Mouse (Mus musculus) heart, postnatal 36 days (tissue): ENCODE measurements around the gene Hnrnpa0. TPM values are rescaled to one million over a fixed set of nuclear protein-coding genes. Genes with fewer than 3 reads are reported as not detected.
"Not testable (repeated sequence)": the region's sequence is repeated elsewhere in the genome, so short reads cannot be mapped to it uniquely, and the experiment has no call there.

ENCODE experiments used
- DNase-seq, 2 experiments: peaks; one replicate each; pipeline ENCODE4 v3.0.0; 2021 to 2022
- intact Hi-C: fragments of 180-260 bp; cut with DNase I; formaldehyde crosslinking; loops from one replicate; pipeline ENCODE4 v1.15.1; 2025
- total RNA-seq, 2 experiments: library from RNA; stranded (reverse); gene quantifications; 2 replicates each; pipeline ENCODE4 v1.2.3; 2021

The Hnrnpa0 gene
- 10 to 100 TPM; 62.0 to 76.3 TPM for total RNA-seq

DNA sequence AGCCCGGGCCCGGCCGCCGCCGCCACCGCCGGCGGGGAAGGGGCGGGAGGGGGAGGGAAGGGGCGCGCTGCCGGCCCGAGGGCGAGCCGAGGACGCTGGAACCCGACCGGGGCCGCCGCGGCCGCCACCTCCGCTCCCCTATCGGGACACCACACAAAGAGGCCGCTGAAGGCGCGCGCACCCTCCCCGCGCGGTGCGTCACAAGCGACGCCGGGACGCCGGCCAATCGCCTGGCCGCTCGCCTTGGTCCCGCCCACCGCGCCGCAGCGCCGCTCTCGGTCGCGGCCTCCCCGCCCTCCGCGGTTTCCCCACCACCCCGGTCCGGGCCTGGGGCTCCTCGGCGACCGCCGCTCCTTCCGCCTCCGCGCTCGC, at the start of gene Hnrnpa0:
TSS of gene Hnrnpa0 (minus strand) at position 161 of the 372 bp plus-strand sequence.
- intact Hi-C loops: loop anchor here (1.0 to 5.0 kb wide), 3 partner anchors 28 to 274 kb away; partner anchors contain the start of genes Hnrnpk, Idnk, Rmi1 and Ubqln1
- DNase-seq: peak; percentile 96 to 98

DNA sequence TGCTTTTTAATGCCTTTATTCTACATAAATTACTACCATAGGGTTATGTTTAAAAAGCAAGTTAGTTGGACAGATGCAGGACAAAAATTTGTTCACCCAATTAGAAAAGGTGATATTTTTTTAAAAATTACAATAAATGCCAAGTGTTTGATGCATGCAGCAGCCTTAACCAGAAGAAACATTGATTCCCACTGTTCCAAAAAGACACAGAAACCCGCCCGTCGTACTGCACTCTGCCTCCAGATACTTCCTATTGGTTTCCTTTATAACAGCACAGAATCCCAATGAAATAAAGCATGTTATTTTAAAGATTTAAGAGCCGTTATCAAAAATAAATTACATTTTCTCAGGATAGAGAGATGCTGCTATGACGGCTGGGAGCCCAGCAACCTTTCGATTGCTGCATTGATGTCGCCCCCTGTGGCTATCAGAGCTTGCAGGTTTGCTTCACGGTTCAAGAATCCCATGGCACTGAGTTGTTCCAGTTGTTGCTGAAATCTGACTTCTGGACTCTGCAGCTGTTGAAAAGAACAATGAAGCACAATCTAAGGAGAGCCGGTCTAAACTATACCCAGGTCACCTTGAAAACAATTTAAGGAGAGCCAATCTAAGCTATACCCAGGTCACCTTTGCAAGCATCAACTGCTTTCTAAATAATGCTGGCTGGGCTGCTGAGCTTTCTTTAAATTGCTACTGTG, 49.3 kb upstream of the Hnrnpa0 start:
- intact Hi-C loops: no loop called here
- DNase-seq: peak; percentile 99 to 100

DNA sequence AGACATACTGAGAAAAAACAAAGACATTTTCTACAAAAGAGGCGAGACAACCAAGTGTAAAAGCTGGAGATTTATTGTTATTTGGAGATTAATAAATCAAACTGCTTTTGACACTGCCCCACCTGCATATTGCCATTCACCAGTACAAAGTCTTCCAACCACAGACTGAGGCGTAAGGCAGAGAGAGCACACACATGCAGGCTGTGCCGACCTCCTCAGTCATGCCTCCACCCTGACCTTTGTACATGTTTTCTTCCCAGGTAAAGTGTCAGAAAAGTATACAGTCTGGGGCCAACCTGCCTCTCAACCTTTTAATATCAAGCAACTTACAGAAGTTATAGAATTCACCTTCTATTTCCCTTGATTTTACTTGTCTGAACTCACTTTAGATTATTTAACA, 47.7 kb upstream of the Hnrnpa0 start:
- DNase-seq: no peak
- intact Hi-C loops: no loop called here

DNA sequence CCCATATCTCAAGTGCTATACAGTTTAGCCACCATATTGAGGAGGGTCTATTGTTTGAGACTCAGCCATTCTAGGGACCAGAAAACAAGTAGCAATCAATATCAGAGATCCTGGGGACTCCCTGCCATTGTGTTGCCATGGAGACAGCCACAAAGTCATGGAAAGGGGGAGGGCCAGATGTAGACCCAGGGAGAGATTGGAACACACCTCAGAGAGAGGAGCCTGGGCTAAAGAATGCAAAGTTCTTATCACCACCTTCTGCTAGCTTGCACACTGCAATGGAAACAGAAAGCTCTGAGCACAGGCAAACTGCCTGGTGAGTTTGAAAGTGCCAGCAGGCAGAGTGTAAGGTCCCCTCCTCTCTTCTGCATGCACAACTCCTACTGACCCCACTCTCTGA, 39.8 kb upstream of the Hnrnpa0 start:
- intact Hi-C loops: no loop called here
- DNase-seq: no peak

DNA sequence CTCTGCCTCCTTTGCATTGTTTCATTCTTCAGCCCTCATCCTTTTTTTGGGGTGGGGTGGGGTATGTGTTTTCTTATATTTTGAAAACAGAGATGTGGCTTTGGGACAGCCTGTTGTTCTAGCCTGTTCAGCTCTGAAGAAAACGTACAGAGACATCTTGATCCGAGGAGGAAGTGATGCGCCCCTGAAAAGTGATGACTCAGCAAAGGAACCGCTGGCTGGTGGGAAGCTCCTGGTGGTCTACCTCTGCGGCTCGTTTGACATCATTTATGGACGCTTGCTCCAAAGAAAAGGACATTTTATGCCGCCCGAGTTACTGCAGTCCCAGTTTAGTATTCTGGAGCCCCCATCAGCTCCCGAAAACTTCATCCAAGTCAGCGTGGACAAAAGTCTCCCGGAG, 35.0 kb upstream of the Hnrnpa0 start:
- intact Hi-C loops: no loop called here
- no peak for DNase-seq

DNA sequence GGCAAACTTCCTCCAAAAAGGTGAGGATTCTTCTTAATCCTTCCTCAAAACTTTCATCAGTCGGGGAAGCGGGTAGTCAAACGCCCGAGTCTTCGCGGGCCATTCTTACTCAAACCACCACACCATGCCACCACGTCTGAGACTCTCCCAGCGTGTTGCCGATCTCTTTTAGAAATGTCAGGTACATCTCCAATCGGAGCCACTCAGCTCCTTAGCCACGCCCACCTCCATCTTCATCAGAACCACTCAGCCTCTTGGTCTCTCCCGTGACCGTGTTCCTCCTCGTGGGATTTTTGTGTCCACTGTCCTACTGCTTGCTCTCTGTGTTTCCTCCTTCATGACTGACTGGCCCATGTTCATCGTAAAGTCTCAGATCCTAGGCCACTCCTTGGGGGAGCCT, 32.4 kb upstream of the Hnrnpa0 start:
- intact Hi-C loops: no loop called here

DNA sequence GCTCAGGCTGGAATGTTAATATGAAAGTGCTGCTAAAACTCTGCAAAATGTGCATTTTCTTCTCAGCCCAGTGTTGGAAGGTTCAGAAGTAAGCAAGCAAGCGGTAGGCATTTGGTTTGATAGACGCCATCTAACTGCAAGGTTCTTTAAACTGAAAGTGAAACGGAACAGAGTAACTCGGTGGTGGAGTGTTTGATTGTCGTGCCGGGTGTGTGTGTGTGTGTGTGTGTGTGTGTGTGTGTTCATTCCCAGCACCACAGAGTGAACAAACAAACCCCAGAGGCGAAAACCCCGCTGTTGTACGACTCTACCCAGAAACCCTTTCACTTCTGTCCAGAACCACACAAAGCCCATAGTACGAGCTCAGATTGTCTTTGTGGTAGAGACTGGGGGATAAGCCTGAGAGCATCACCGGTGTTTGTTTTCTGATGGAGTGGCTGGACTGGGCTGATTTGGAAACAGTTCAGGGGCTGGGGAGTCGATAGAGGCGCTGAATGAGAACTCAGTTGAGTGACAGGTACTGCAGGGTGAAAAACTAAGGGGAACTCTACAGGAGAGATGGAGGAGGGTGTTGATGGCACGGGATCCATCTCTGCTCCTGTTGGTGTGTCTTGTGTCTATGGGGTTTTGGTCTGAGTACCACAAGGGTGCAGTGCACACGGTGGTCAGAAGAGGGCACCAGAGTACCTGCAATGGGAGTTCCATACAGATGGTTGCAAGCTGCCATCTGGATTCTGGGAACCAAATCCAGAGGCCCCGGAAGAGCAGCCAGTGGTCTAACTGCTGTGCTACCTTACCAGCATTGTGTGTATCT, 29.9 kb upstream of the Hnrnpa0 start:
- intact Hi-C loops: loop anchor here (1.0 to 10.0 kb wide), 5 partner anchors 44 to 226 kb away; partner anchors contain the start of genes 2210016F16Rik and Ubqln1
- DNase-seq: peak; percentile 85 to 89

More for the DNA sequence above, 32.4 kb upstream of the Hnrnpa0 start:
- no peak for DNase-seq

DNA sequence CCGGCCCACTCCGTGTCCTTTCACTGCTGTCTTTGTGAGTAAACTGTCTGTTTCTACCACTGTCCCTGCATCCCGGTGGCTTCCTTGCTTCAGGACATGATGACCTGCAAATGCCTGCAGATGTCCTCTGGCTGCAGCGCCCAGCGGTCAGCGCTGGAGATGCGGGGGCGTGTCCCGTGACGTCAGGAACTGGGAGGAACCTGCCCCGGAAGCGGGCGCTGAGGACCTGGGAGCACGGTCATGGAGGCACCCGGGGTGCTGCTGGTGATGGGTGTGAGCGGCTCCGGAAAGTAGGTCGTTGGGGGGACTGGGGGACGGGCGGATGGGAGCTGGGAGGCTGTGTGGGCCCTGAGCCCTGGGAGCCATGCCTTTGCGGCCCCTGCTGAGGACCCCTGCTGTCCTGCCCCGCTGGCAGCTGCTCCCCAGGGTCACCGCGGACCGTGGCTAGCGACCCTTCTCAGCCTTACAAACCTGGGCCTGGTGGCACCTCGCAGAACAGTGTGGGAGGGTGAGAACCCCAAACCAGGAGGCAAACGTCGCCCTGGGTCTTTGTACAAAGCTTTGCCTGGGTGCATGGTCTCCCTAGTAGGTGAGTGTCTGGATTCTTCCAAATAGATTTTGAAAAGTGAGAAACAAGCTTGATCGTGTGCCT, 29.2 kb upstream of the Hnrnpa0 start, which contains the start of gene Idnk:
TSS of gene Idnk (plus strand) at position 203 of the 652 bp plus-strand sequence.
- peak; percentile 89 to 93 for DNase-seq
- intact Hi-C loops: loop anchor here (1.0 to 10.0 kb wide), 6 partner anchors 29 to 227 kb away; partner anchors contain the start of genes 2210016F16Rik, Hnrnpa0 and Ubqln1

DNA sequence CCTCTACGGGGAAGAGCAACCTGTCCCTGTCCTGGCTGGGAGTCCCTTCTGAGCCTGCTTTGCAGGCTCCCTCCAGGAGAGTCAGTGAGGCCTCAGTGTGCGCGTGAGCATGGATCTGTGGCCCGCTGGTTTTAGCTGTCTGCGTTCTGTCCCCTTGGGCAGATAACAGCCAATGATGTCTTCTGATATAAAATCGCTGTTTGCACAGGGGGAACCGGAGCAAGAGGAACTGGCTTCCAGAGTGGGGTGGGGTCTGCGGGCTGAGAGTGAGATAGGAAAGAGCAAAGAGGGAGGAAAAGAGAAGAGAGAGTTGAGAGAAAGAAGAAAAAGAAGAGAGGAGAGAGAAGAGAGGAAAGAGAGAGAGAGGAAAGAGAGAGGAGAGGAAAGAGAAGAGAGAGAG, 28.7 kb upstream of the Hnrnpa0 start:
- intact Hi-C loops: loop anchor here (2.0 to 10.0 kb wide), 4 partner anchors 28 to 228 kb away; partner anchors contain the start of genes 2210016F16Rik, Hnrnpa0 and Ubqln1
- no peak for DNase-seq

DNA sequence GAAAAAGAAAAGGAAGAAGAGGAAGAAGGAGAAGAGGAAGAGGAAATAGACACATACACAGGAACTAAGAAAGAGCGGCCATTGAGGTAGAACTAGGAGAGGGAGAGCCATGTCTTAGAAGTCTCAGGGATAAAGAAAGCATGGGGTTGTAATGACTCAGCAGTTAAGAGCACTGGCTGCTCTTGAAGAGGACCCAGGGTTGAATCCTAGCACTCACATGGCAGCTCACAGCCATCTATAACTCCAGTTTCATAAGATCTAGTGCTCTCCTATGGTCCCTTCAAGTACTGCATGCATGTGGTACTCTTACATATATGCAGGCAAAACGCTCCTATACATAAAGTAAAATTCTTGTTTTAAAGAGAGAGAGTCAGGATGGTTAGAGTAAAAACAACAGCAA, 27.7 kb upstream of the Hnrnpa0 start:
- intact Hi-C loops: loop anchor here (2.0 to 10.0 kb wide), 4 partner anchors 27 to 229 kb away; partner anchors contain the start of genes 2210016F16Rik, Hnrnpa0 and Ubqln1
- DNase-seq: no peak

DNA sequence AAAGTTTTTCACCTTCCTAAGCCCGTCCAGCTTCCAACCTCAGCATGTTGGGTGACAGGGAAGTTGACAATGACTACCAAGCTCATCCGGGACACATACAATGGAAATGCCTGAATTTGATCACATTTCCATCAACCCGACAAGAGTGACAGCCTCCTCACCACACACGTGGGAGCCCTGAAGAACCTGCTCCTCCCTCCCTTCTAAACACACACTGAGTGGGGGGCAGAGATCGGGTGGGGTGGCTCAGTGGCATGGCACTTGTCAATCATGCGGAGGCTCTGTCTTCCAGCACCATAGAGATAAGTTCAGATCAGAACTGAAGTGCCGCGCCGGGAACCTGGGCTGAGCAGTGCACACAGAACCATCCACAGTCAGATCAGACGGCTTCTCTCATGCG, 22.1 kb upstream of the Hnrnpa0 start:
- intact Hi-C loops: loop anchor here (10.0 kb wide), 1 partner anchor 234 kb away; the partner anchor contains the start of gene 2210016F16Rik

DNA sequence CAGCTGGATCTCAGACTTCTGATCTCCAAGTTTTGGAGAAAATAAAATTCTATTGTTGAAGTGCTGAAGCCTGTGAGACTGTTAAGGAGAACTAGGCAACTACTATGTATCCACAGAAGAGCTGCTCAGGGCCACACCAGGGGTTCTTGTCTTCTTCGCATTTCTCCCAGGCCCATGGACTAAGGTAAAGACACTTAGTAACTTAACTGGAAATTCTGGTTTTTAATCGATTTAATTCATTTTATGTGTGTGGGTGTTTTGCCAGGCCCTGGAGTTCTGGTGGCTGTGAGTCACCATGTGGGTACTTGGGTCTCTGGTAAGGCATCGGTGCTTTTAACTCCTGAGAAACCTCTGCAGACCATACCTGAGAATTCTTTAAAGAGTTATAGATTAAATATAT, 21.3 kb upstream of the Hnrnpa0 start:
- intact Hi-C loops: loop anchor here (10.0 kb wide), 1 partner anchor 235 kb away; the partner anchor contains the start of gene 2210016F16Rik
- DNase-seq: no peak

More for the DNA sequence above, 22.1 kb upstream of the Hnrnpa0 start:
- DNase-seq: no peak

DNA sequence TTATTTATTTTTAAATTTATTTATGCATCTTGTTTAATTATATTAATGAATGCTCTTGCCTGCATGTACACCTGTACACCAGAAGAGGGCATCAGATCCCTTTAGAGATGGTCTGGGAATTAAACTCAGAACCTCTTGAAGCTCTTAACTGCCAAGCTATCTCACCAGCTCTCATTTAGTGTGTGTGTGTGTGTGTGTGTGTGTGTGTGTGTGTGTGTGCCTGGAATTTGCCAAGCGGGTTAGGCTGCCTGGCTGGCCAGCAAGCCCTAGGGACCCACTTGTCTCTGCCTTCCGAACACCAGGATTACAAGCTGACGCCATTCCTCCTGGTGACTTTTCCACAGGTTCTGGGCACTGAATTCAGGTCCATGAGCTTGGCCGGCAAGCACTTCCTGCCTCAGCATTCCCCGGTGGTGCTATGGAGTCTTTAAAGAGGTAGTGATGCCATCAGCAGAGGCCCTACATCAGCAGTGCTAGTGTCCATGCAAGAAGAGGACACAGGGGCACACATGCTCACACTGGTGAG, 20.7 kb upstream of the Hnrnpa0 start:
- no peak for DNase-seq
- intact Hi-C loops: no loop called here

DNA sequence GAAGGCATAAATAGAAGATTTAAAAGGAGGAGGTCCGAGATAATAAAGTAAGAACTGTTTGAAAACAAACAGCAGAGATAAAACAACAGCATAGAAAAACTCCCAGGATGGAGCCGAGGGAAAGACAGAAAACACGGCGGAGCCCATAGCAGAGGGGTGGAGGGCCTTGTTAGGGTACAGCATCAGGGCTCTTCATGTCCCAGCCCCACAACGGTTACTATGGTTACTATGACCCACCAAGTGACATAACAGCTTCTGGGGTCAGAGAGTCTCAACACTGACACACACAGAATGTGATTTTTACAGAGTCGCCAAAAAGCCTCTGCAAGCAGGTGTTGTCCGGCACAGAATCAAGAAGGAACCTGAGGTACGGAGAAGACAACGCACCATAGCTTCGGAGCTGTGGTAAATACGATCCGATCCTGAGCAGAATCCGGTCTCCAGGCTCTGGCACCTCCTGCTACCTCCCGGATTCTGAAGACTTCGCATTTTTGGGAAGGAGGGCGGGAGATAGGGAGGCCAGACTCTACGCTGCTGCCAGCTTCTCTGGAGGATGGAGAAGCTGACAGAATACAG, 20.0 kb upstream of the Hnrnpa0 start:
- DNase-seq: peak; percentile 26 to 39
- intact Hi-C loops: no loop called here

DNA sequence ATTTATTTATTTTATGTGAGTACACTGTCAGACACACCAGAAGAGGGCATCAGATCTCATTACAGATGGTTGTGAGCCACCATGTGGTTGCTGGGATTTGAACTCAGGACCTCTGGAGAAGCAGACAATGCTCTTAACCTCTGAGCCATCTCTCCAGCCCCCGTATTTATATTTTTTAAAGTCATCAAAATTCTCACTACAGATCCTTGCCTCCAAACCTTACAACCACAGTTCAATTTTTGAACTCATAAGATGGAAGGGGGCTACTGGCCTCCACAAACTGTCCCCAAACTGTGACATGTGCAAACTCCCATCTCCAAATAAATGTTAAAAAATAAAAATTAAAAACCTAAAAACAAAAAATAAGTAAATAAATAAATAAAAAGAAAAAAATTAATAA, 19.4 kb upstream of the Hnrnpa0 start:
- no peak for DNase-seq
- intact Hi-C loops: no loop called here

DNA sequence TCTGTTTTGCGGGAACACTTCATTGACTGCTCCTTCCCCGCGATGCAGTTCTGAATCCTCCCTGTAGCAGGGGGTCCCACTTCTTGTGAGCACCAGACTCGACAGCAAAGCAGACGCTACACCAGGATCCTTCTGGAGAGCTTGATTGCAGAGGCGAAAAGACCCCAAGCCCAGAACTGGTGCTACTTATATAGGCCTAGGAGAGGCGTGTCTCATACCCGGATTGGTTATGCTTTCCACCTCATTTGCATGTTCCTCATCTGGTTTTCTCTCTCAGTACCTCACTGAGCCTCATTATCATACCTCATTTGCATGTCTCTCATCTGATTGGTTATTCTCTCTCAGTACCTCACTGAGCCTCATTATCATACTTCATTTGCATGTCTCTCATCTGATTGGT, 18.2 kb upstream of the Hnrnpa0 start:
- DNase-seq, intact Hi-C loops: not testable (repeated sequence)

DNA sequence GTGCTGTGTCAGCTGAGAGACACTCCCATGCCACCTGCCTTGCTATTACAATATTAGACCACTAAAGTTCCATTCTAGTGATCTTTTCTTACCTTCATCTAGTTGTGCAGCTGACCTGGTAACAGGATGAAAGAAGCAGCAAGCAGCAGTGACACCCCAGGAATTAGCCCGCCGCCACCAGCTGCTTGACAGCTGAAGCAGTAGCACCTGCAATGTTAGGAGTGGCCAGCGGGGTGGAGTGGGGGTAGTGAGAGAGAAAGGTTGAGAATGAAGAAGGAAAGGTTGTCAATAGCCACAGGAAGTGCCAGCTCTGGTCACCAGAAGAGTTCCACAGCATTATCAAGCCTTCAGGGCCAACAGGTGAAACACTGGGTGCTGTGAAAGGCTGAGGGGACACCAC, 3.3 kb upstream of the Hnrnpa0 start:
- intact Hi-C loops: no loop called here
- DNase-seq: no peak

DNA sequence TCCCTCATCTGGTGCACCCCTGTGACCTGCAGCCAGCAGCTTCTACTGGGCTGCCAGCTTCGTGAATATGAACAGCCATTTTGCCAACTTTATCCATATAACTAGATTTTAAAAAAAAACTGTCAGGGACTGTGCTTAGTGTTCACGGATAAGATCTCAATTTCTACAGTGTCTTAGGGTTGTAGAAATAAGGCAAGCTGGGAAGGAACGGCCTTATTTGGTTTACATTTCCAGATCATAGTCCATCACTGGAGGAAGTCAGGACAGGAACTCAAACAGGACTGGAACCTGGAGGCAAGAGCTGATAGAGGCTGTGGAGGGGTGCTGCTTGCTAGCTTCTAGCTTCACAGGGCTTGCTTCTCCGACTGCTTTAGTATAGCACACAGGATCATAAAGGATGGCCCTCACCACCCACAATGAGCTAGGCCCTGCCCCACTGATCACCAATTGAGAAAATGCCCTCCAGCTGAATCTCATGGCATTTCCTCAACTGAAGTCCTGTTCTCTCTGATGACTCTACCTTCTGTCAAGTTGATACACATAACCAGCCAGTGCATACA, 1.4 kb upstream of the Hnrnpa0 start:
- no peak for DNase-seq
- intact Hi-C loops: loop anchor here (2.0 to 5.0 kb wide), 2 partner anchors 27 to 273 kb away; partner anchors contain the start of genes Hnrnpk, Idnk and Rmi1
